Mouse (Mus musculus) cerebellum, postnatal 14 days (tissue): ENCODE data around the gene Yipf1.
A peak's percentile ranks its signal among the peaks of the same experiment; 100 is the strongest.

Experiments
- DNase-seq, 2 experiments: peaks; one replicate each; pipeline ENCODE4 v3.0.0; 2021; ENCODE audit warnings: mixed read lengths in 2 of 2

Yipf1 gene

DNA sequence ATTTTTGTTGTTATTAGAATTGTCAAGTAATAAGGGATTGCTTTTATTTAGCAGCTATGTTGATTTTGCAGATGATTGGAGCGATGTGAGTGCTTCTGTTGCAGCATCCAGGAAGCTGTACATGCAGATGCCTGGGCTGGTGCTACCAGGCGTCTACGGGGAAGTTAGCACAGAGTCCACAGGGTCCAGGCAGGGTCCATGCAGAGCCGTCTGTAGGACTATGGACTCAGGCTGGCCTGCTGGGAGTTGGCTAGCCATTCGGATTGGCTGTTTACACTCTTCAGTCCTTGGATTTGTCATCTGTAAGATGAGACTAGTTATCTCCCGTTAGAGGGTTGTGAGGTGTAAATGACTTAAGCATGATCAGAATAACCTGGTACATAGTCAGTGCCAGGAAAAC, 64.8 kb downstream of the Yipf1 start:
- no peak for DNase-seq

DNA sequence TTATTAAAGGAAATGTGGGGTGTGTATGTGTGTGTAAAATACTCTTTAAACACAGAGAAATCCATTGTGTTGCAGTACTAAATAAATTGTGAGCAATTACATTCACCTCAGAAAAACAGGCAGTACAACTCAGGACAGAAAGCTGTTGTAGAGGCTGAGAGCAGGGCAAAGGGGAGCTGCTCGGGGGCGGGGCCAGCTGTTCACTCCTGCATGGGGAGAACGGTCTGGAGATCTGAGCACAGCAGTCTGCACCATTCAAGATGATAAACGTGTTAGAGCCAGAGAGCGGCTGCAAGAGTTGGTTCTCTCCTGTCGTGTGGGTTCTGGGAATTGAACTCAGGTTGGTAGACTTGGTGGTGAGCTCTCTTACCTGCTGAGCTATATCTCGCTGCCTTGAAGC, 66.7 kb downstream of the Yipf1 start:
- DNase-seq, result no peak

- peak; percentile 70 to 86 for DNase-seq
Observed at GRCm38 (mm10) chr4:107387038-107387437, 72.9 kb downstream of the Yipf1 start.

- peak; percentile 17 to 31 for DNase-seq
Observed at GRCm38 (mm10) chr4:107387465-107387864, 73.3 kb downstream of the Yipf1 start.

DNA sequence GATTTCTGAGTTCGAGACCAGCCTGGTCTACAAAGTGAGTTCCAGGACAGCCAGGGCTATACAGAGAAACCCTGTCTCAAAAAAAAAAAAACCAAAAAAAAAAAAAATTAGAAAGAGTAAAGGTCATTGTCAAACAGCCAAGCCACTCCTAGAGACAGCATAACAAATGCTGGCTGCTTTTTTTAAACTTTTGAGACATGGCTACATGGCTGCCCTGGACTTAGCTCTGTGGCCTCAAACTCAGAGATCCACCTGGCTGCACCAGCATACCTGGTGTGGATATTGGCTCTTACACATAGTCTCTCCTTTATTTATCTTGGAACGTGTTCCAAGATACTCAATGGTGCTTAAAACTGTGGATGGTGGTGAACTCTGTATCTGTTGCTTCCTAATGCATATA, 74.1 kb downstream of the Yipf1 start:
- DNase-seq, result no peak

GRCm38 (mm10) chr4:107389345-107389744, 75.2 kb downstream of the Yipf1 start:
- DNase-seq, result no peak

- no peak for DNase-seq
Observed at GRCm38 (mm10) chr4:107393771-107394170, 79.6 kb downstream of the Yipf1 start.
